Mouse (Mus musculus) spleen, embryonic (tissue): ENCODE measurements around the gene Tnip3.

ENCODE experiments used
- CTCF ChIA-PET: fragments of 350-600 bp; sonication (Branson Sonifier 250); formaldehyde crosslinking; loops from one replicate; lab custom pipeline; 2022; lab: Charles Lee

The Tnip3 gene

GRCm38 (mm10) chr6:65644110-65644509, 119.0 kb downstream of the Tnip3 start:
- CTCF ChIA-PET = no interaction called here

DNA sequence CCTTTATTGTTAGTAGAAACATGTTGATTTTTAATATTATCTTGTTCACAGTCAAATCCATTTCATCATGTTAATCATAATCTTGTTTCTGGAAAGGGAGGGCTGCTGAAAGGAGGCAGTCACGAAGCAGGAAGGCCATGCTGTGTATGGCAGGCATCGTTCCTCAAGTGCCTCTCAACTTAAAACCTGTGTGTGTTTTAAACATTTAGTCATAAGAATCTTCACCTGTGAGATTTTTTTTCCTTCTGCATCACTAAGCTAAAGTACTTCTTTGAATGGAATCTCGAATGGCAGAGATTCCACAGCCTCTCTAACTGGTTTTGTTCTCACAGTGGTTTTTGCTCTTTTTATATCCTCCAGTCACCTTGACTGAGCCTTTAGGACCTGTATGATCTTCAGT, 121.3 kb downstream of the Tnip3 start:
- CTCF ChIA-PET = no interaction called here

DNA sequence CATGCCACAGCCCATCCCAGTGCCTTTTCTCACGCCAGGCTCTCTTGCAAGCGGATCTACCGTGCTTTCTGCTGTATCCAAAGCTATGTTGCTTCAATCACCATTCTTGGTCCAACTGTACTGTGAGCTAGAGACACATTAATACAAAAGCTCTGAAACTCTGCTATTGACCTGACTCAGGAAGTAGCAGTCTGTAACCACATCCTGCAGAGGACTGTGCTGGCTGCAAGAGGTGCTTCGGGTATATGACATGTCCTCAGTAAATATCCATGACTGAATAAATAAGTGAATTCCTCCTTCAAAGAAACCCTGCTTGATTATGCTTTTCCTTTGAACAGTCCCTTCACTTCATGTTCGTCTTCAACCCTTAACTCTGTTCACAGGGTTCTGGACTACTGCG, 122.6 kb downstream of the Tnip3 start:
- CTCF ChIA-PET = no interaction called here

DNA sequence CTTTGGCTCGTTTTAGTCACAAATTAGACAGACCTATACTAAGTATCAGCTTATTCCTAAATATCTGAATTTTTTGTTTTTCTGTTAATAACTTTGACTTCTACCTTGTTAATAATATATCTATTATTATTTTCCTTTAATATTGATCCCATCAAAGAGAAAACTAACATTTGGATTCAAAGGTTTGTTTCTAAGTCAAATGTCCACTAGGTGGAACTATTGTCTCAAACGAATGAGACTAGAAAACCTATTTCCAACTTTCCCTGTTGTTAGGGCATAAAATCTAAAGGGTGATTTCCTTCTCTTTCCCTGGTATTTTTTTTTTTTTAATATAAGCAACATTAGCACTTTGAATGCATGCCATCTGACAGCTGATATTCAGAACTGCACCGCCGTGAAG, 126.3 kb downstream of the Tnip3 start:
- CTCF ChIA-PET = no interaction called here

GRCm38 (mm10) chr6:65661272-65661671, 136.2 kb downstream of the Tnip3 start:
- CTCF ChIA-PET = no interaction called here

GRCm38 (mm10) chr6:65662050-65662449, 136.9 kb downstream of the Tnip3 start:
- CTCF ChIA-PET = interaction anchor here (0.9 kb wide), 1 partner anchor 1452 kb away, joined by 6 read pairs; no protein-coding TSS in a partner anchor

- CTCF ChIA-PET = interaction anchor here (0.6 kb wide), 1 partner anchor 241 kb away, joined by 3 read pairs; no protein-coding TSS in a partner anchor
Measured at GRCm38 (mm10) chr6:65663990-65664389, 138.9 kb downstream of the Tnip3 start.

GRCm38 (mm10) chr6:65666295-65666694, 141.2 kb downstream of the Tnip3 start:
- CTCF ChIA-PET = no interaction called here

GRCm38 (mm10) chr6:65669971-65670370, 144.9 kb downstream of the Tnip3 start:
- CTCF ChIA-PET = no interaction called here

GRCm38 (mm10) chr6:65670981-65671411, 145.9 kb downstream of the Tnip3 start:
- CTCF ChIA-PET = no interaction called here

GRCm38 (mm10) chr6:65671451-65671850, 146.3 kb downstream of the Tnip3 start, which contains the start of gene Ndnf:
Ndnf (plus strand) TSS chr6:65671590.
- CTCF ChIA-PET = no interaction called here

- CTCF ChIA-PET = interaction anchor here (1.2 kb wide), 1 partner anchor 13 kb away, joined by 3 read pairs; no protein-coding TSS in a partner anchor
Measured at GRCm38 (mm10) chr6:65672131-65673031, 147.3 kb downstream of the Tnip3 start.
